Mouse (Mus musculus): ENCODE data around the gene Myo1d. TPM values are rescaled to one million over a fixed set of nuclear protein-coding genes. Genes with fewer than 3 reads are reported as not detected.

Myo1d gene
- polyA plus RNA-seq, 1 experiment from 2014 or later: 14.4 TPM

DNA sequence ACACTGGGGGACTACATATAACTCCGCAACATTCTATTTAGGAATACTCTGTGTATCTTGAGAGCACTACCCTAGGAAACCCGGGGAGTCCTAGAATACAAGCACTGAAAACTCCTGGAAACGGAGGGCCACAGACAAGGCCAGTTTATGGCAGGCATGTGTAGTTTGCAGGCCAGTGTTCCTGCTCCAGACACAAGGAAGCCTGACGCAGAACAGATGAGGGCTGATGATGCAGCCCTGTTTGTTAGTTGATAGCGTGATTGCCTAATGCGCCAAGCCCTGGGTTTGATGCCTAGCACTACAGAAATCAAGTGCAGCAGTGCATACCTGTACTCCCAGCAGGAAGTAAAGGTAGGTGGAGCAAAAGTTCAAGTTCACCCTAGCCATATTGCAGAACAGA lies 1.7 kb downstream of the Myo1d start:
- no peak for ATAC-seq (replicated peaks; ENCODE audit: low FRiP score)
- no peak overlapping the region for H3K4me3 ChIP-seq (replicated peaks)
- H3K4me2 ChIP-seq: no peak overlapping the region
- peaks cover 18% of the 10 kb centered on the region for H3K4me1 ChIP-seq
- no peaks in the 10 kb centered on the region for H3K27me3 ChIP-seq
- no peak overlapping the region for H3K9ac ChIP-seq
- H3K36me3 ChIP-seq: no peaks in the 10 kb centered on the region
- H3K9me3 ChIP-seq (replicated peaks): no peaks in the 10 kb centered on the region
- 68% methylated on average over 6 of the region's 6 CpGs for WGBS
- H3K27ac ChIP-seq: no peak overlapping the region

DNA sequence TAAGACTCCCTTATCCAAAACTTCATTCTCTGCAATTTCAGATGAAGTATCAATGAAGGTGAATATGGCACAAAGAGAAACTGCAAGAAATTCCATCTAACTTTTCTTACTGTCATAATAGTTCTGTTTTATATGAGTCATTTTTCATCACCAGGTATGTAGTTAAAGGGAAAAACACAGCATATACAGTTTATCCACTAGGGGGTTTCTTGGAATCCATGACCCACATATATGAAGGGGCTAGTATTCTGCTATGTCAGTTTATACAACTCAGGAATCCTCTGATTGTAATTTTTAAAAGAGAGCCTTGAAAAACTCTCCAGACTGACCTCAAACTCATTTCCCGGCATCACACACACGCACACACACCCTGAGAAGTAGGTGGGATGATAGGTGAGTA lies 2.1 kb downstream of the Myo1d start:
- peaks cover 18% of the 10 kb centered on the region for H3K4me1 ChIP-seq
- no peak overlapping the region for H3K27ac ChIP-seq
- no peak overlapping the region for H3K9ac ChIP-seq
- H3K36me3 ChIP-seq: no peaks in the 10 kb centered on the region
- no peak for ATAC-seq (replicated peaks; ENCODE audit: low FRiP score)
- no peaks in the 10 kb centered on the region for H3K9me3 ChIP-seq (replicated peaks)
- 75% methylated on average over 2 of the region's 2 CpGs for WGBS
- H3K4me2 ChIP-seq: no peak overlapping the region
- H3K27me3 ChIP-seq: no peaks in the 10 kb centered on the region
- no peak overlapping the region for H3K4me3 ChIP-seq (replicated peaks)

DNA sequence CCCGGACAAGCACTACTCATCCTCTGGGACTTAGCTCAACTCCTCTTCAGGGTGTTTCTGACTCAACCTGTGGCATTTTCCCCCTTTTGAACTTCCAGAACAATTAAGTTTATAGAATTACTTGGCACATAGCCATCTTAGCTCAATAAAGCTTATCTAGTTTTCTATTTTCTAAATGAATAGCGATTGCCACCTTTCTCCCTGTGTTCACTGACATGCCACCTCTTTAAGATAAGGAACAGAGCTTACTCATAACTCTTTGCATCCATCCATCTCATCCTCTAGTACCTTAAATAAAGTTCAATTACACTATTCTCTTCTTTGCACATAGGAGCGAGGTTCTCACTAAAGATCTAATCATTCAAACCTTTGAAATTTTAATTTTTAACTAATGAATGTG lies 4.3 kb downstream of the Myo1d start:
- Histone ChIP-seq H3K4me3 (replicated peaks) (no peak overlapping the region), H3K4me1 (peaks cover 27% of the 10 kb centered on the region), H3K27ac (no peak overlapping the region), H3K27me3 (no peaks in the 10 kb centered on the region), H3K9me3 (replicated peaks) (no peaks in the 10 kb centered on the region), H3K4me2 (no peak overlapping the region), H3K36me3 (no peaks in the 10 kb centered on the region), H3K9ac (no peak overlapping the region)
- 81% methylated on average over 3 of the region's 3 CpGs for WGBS
- no peak for ATAC-seq (replicated peaks; ENCODE audit: low FRiP score)

DNA sequence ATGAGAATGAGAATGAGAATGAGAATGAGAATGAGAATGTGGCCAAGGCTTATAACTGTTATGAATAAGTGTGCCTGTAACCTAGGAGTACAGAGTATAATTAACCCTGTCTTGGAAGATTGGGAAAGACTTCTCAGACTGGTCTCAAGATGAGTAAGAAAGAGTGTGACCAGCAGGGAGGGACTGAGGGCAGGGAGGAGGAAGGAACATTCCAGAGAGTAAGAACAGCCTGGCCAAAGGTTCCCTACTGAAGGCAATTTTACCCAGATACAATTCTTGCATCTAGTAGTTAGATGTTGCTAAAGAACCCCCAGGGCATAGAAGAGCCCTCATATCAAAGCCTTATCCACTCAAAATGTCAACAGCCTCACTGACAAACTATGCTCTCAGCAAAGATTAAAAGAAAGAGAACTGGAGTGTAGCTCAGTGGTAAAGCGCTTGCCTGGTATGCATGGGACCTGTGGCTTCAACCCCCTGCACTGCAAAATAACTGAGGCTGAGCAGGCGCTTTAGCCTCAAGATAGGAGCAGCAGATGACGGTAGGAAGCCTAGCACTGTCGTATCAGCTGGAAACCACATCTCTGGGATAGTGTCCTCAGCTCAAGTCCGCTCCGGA lies 7.1 kb downstream of the Myo1d start:
- ATAC-seq (replicated peaks; ENCODE audit: low FRiP score): no peak
- H3K4me2 ChIP-seq: no peak overlapping the region
- H3K36me3 ChIP-seq: no peaks in the 10 kb centered on the region
- H3K4me3 ChIP-seq (replicated peaks): no peak overlapping the region
- no peak overlapping the region for H3K9ac ChIP-seq
- H3K27ac ChIP-seq: no peak overlapping the region
- WGBS: 87% methylated on average over 6 of the region's 6 CpGs
- peaks cover 9% of the 10 kb centered on the region; the same call in 1 of the 2 replicates for H3K4me1 ChIP-seq
- H3K9me3 ChIP-seq (replicated peaks): no peaks in the 10 kb centered on the region
- H3K27me3 ChIP-seq: no peaks in the 10 kb centered on the region

DNA sequence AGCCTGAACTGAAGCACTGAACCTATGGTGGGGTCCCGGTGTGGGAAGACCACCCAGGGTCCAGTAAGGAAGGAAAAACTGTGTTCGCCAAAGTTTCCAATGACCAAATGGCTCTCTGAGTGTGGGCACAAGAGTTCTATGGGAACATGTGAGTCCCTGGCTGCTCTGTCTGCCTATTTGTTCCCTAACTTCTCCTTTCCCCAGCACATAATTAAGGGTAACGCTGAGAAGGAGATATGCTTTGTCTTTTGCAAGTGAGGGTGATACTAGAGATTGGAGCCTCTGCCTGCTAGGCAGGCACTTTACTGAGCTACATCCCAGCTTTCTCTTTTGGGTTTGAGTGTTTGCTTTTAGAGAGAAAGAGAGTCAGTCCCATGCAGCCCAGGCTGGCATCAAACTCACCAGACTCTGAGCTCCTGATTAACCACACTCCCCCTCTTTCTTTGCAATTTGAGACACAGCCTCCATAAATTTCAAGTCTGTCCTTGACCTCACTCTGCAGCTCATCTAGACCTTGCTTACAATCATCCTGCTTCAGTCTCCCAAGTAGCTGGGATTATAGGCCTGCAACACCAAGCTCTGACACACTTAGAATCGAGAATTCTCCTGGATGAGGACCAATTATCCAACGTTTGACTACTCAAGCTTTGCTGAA lies 8.1 kb downstream of the Myo1d start:
- H3K4me3 ChIP-seq (replicated peaks): no peak overlapping the region
- H3K4me2 ChIP-seq: no peak overlapping the region
- H3K4me1 ChIP-seq: peaks cover 9% of the 10 kb centered on the region; the same call in 1 of the 2 replicates
- 71% methylated on average over 5 of the region's 5 CpGs for WGBS
- no peaks in the 10 kb centered on the region for H3K9me3 ChIP-seq (replicated peaks)
- H3K27me3 ChIP-seq: no peaks in the 10 kb centered on the region
- no peak overlapping the region for H3K9ac ChIP-seq
- H3K36me3 ChIP-seq: no peaks in the 10 kb centered on the region
- H3K27ac ChIP-seq: no peak overlapping the region; the same call in 1 of the 2 replicates
- ATAC-seq (replicated peaks; ENCODE audit: low FRiP score): no peak

DNA sequence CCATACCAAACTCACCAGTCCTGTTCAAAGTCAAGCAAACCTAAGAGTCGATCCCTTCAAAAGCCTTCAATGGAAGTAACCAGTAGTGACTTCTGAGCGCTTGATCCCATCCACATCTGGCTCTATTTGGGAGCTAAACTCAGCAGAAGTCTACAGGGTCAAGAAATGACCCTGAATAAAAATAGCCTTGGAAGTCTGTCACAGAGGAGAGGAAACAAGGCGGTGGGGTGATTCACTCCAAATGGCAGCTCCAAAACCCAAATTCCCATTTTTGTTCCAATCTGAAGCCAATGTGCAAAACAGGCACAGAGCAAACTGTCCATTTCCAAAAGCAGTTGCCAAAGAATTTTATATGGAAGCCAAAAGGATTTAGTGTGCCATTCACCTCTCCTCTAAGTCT lies 8.6 kb downstream of the Myo1d start:
- Histone ChIP-seq H3K9ac (no peak overlapping the region), H3K4me3 (replicated peaks) (no peak overlapping the region), H3K9me3 (replicated peaks) (no peaks in the 10 kb centered on the region), H3K27ac (no peak overlapping the region), H3K27me3 (no peaks in the 10 kb centered on the region), H3K4me1 (peaks cover 9% of the 10 kb centered on the region; the same call in 1 of the 2 replicates), H3K4me2 (no peak overlapping the region), H3K36me3 (no peaks in the 10 kb centered on the region)
- no peak for ATAC-seq (replicated peaks; ENCODE audit: low FRiP score)
- 73% methylated on average over 3 of the region's 3 CpGs for WGBS

DNA sequence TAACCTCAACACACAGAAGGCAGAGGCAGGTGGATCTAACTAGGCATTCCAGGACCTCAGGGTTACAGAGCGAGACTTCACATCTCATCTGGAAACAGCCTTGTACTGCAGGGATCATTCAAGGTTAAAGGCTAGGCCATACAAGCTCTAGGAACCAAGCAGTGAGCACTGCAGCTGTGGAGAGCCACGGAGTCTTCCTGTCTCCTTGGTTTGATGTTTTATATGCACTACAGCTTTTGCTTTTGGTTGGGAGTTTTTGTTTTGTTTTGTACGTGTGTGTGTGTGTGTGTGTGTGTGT lies 12.6 kb downstream of the Myo1d start:
- Histone ChIP-seq H3K4me3 (replicated peaks) (no peak overlapping the region), H3K4me1 (peaks cover 9% of the 10 kb centered on the region; the same call in 1 of the 2 replicates), H3K27ac (no peak overlapping the region), H3K27me3 (no peaks in the 10 kb centered on the region), H3K36me3 (no peaks in the 10 kb centered on the region), H3K9me3 (replicated peaks) (no peaks in the 10 kb centered on the region), H3K4me2 (no peak overlapping the region), H3K9ac (no peak overlapping the region)
- no peak for ATAC-seq (replicated peaks; ENCODE audit: low FRiP score)
- 55% methylated on average over 3 of the region's 3 CpGs for WGBS

DNA sequence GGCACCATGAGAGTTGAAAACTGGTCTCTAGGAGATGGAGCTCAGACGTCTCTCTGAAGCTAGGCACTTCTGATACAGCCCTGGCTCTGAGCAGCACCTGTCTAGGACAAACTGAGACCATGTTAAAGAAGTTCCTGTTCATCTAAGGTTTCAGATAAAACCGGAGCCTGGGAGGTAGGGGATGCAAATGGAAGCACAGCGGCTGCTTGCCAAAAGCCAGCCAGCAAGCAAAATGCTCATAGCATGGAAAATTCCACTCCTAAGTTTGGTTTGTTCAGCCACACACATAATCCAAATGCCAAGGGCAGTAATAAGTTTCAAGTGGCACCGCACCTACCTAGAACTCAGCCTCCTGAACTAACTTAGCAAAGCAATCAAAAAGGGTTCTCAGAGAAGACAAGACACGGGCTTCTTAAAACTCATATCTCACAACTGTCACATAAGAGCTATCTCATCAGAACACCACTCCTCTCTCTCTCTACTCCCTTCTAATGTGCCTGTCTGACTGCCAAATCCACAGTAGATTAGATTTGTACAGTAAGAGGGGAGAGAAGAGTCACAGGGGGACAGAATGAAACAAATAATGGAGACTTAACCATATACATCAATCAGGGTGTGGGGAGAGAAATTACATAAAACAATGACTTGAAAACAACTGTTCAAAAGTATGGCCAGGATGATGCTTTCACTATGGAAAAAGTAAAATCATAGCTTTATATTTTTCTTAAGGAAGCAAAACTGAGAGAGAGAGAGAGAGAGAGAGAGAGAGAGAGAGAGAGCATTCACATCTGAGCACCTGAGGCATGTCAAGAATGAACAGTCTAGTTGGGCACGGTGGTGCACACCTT lies 13.1 kb downstream of the Myo1d start:
- WGBS: 75% methylated on average over 6 of the region's 6 CpGs
- no peak overlapping the region for H3K27ac ChIP-seq
- no peak overlapping the region for H3K4me3 ChIP-seq (replicated peaks)
- H3K4me1 ChIP-seq: peaks cover 5% of the 10 kb centered on the region; the same call in 1 of the 2 replicates
- H3K9ac ChIP-seq: no peak overlapping the region
- no peaks in the 10 kb centered on the region for H3K36me3 ChIP-seq
- no peaks in the 10 kb centered on the region for H3K9me3 ChIP-seq (replicated peaks)
- no peak overlapping the region for H3K4me2 ChIP-seq
- H3K27me3 ChIP-seq: no peaks in the 10 kb centered on the region
- no peak for ATAC-seq (replicated peaks; ENCODE audit: low FRiP score)

DNA sequence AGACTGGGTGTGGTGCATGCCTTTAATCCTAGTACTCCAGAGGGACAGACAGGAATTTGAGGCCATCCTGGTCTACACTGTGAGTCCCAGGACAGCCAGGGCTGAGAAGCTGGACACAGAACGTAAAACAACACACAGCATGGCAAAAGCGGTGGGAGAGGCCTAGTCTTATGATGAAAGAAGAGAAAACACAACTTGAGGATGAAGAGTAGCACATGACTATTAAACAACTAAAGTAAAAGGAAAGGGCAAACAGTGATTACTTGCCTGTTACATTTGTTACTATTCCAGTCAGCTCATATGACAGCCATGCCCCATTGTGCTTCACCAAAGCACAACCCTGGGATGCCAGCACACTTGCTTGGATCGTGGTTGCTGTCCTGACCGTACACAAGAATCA lies 13.8 kb downstream of the Myo1d start:
- Histone ChIP-seq H3K4me2 (no peak overlapping the region), H3K27ac (no peak overlapping the region)

DNA sequence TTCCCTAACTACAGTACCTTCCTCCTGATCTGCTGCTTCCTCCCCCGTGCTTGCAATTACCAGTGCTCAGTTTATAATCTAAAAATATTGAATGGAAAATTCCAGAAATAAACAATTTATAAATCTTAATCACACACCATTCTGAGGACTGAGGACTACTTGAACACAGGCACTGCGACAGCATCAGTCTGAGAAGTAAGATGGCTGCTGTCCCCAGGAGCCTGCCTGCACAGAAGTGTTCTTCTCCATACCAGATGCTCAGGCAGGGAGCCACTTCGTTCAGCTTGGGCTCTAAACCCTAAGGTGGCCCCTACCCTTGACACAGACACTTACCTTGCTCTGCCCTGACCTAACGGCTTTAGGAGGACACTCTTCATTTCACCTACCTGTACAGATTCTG lies 17.8 kb downstream of the Myo1d start:
- Histone ChIP-seq H3K4me3 (replicated peaks) (no peak overlapping the region), H3K36me3 (no peaks in the 10 kb centered on the region), H3K9ac (no peak overlapping the region), H3K4me1 (no peaks in the 10 kb centered on the region), H3K9me3 (replicated peaks) (no peaks in the 10 kb centered on the region), H3K27me3 (no peaks in the 10 kb centered on the region), H3K4me2 (no peak overlapping the region), H3K27ac (no peak overlapping the region)
- 70% methylated on average over 4 of the region's 4 CpGs for WGBS
- no peak for ATAC-seq (replicated peaks; ENCODE audit: low FRiP score)

More for the DNA sequence above, 13.8 kb downstream of the Myo1d start:
- no peak for ATAC-seq (replicated peaks; ENCODE audit: low FRiP score)
- Histone ChIP-seq H3K4me1 (no peaks in the 10 kb centered on the region), H3K27me3 (no peaks in the 10 kb centered on the region), H3K9me3 (replicated peaks) (no peaks in the 10 kb centered on the region), H3K36me3 (no peaks in the 10 kb centered on the region), H3K4me3 (replicated peaks) (no peak overlapping the region), H3K9ac (no peak overlapping the region)
- WGBS: 90% methylated on average over 4 of the region's 4 CpGs

DNA sequence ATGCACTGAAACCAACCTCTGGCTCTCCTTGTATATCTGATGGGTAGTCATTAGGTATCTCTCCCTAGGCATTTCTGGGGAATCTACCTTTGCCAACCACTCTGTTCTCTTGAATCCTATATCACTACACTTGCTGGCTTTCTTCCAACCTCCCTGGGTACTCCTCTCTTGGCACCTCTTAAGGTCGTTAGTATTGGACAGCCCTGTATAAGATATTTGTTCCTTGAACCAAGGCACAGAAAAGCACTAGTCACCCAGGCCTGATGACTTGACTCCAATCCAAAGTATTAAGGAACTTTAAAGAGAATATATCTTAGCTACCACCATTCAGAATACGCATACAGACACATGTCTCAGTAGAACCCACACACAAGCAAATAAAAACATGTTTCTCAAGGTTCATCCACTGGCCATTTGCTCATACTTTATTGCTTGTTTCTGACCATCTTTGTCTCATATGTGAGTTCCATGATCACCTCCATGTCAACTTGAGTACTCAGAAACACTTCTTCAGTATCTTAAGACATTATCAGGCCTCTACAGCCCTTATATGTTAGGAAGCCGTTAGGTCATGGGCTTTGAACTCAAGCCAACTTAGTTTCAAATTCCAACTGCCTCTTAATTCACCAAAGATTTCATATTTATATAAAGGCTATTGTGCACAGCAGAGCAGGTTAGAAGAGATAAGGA lies 18.4 kb downstream of the Myo1d start:
- WGBS: 76% methylated on average over 3 of the region's 3 CpGs
- no peaks in the 10 kb centered on the region for H3K4me1 ChIP-seq
- H3K27ac ChIP-seq: no peak overlapping the region
- no peaks in the 10 kb centered on the region for H3K36me3 ChIP-seq
- no peaks in the 10 kb centered on the region for H3K9me3 ChIP-seq (replicated peaks)
- ATAC-seq (replicated peaks; ENCODE audit: low FRiP score): no peak
- no peak overlapping the region for H3K4me3 ChIP-seq (replicated peaks)
- H3K27me3 ChIP-seq: no peaks in the 10 kb centered on the region
- H3K9ac ChIP-seq: no peak overlapping the region
- no peak overlapping the region for H3K4me2 ChIP-seq

DNA sequence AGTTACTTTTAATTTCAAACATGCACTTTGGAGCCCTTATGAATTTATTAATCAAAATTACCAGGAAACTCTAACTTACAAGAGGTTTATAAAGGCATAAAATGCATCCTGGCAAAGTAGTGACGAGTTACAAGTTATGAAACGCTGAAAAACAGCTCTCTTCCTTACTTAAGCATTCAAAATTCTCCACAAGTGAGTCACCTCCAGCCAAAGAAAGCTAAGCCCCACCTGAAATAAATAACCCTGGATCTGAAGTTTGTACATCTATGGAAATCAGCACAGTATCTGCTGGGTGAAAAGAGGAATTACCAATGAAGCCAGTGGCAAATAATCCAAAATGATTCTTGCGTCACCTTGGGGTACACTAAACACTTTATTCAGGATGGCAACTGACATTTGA lies 20.8 kb downstream of the Myo1d start:
- Histone ChIP-seq H3K27ac (no peak overlapping the region), H3K27me3 (no peaks in the 10 kb centered on the region), H3K36me3 (no peaks in the 10 kb centered on the region), H3K9ac (no peak overlapping the region), H3K4me3 (replicated peaks) (no peak overlapping the region), H3K4me1 (no peaks in the 10 kb centered on the region), H3K9me3 (replicated peaks) (no peaks in the 10 kb centered on the region), H3K4me2 (no peak overlapping the region)
- ATAC-seq (replicated peaks; ENCODE audit: low FRiP score): no peak
- 81% methylated on average over 3 of the region's 3 CpGs for WGBS
